Mouse (Mus musculus): ENCODE measurements around the gene Hmga2. TPM values are rescaled to one million over a fixed set of nuclear protein-coding genes. Genes with fewer than 3 reads are reported as not detected.

Hmga2 gene
- total RNA-seq, 2 experiments from 2014 or later = 0.38 TPM; not detected in 1

GRCm38 (mm10) chr10:120429758-120430259 is 46.5 kb downstream of the Hmga2 start:
- ATAC-seq (replicated peaks; ENCODE audit: low FRiP score, poor library complexity, severe bottlenecking) = no peak

GRCm38 (mm10) chr10:120429199-120429551 is 47.1 kb downstream of the Hmga2 start:
- no peak for ATAC-seq (replicated peaks; ENCODE audit: low FRiP score, poor library complexity, severe bottlenecking)

GRCm38 (mm10) chr10:120428430-120429198 is 47.7 kb downstream of the Hmga2 start:
- no peak for ATAC-seq (replicated peaks; ENCODE audit: low FRiP score, poor library complexity, severe bottlenecking)

GRCm38 (mm10) chr10:120426086-120426610 is 50.1 kb downstream of the Hmga2 start:
- ATAC-seq (replicated peaks; ENCODE audit: low FRiP score, poor library complexity, severe bottlenecking) = no peak

- no peak for ATAC-seq (replicated peaks; ENCODE audit: low FRiP score, poor library complexity, severe bottlenecking)
These were observed 52.3 kb downstream of the Hmga2 start for GRCm38 (mm10) chr10:120424015-120424414.

- ATAC-seq (replicated peaks; ENCODE audit: low FRiP score, poor library complexity, severe bottlenecking) = no peak
These were observed 53.0 kb downstream of the Hmga2 start for GRCm38 (mm10) chr10:120423256-120423655.

GRCm38 (mm10) chr10:120422820-120423219 is 53.4 kb downstream of the Hmga2 start:
- no peak for ATAC-seq (replicated peaks; ENCODE audit: low FRiP score, poor library complexity, severe bottlenecking)

- no peak for ATAC-seq (replicated peaks; ENCODE audit: low FRiP score, poor library complexity, severe bottlenecking)
These were observed 54.2 kb downstream of the Hmga2 start for GRCm38 (mm10) chr10:120422050-120422449.

- ATAC-seq (replicated peaks; ENCODE audit: low FRiP score, poor library complexity, severe bottlenecking) = no peak
These were observed 55.2 kb downstream of the Hmga2 start for GRCm38 (mm10) chr10:120420971-120421629.

GRCm38 (mm10) chr10:120418738-120419523 is 57.3 kb downstream of the Hmga2 start:
- ATAC-seq (replicated peaks; ENCODE audit: low FRiP score, poor library complexity, severe bottlenecking) = no peak

- ATAC-seq (replicated peaks; ENCODE audit: low FRiP score, poor library complexity, severe bottlenecking) = no peak
These were observed 58.1 kb downstream of the Hmga2 start for GRCm38 (mm10) chr10:120418211-120418610.

GRCm38 (mm10) chr10:120417488-120418118 is 58.7 kb downstream of the Hmga2 start:
- no peak for ATAC-seq (replicated peaks; ENCODE audit: low FRiP score, poor library complexity, severe bottlenecking)

- ATAC-seq (replicated peaks; ENCODE audit: low FRiP score, poor library complexity, severe bottlenecking) = no peak
These were observed 59.2 kb downstream of the Hmga2 start for GRCm38 (mm10) chr10:120417116-120417487.

GRCm38 (mm10) chr10:120416628-120417027 is 59.6 kb downstream of the Hmga2 start:
- no peak for ATAC-seq (replicated peaks; ENCODE audit: low FRiP score, poor library complexity, severe bottlenecking)

- ATAC-seq (replicated peaks; ENCODE audit: low FRiP score, poor library complexity, severe bottlenecking) = no peak
These were observed 64.1 kb downstream of the Hmga2 start for GRCm38 (mm10) chr10:120412215-120412614.

- no peak for ATAC-seq (replicated peaks; ENCODE audit: low FRiP score, poor library complexity, severe bottlenecking)
These were observed 65.3 kb downstream of the Hmga2 start for GRCm38 (mm10) chr10:120410958-120411357.

GRCm38 (mm10) chr10:120409131-120409530 is 67.1 kb downstream of the Hmga2 start:
- no peak for ATAC-seq (replicated peaks; ENCODE audit: low FRiP score, poor library complexity, severe bottlenecking)

GRCm38 (mm10) chr10:120407230-120407629 is 69.0 kb downstream of the Hmga2 start:
- ATAC-seq (replicated peaks; ENCODE audit: low FRiP score, poor library complexity, severe bottlenecking) = no peak

- no peak for ATAC-seq (replicated peaks; ENCODE audit: low FRiP score, poor library complexity, severe bottlenecking)
These were observed 70.2 kb downstream of the Hmga2 start for GRCm38 (mm10) chr10:120406038-120406437.

- no peak for ATAC-seq (replicated peaks; ENCODE audit: low FRiP score, poor library complexity, severe bottlenecking)
These were observed 70.9 kb downstream of the Hmga2 start for GRCm38 (mm10) chr10:120405322-120405721.
